Mouse (Mus musculus) adrenal gland, postnatal 25 days (tissue): Measurements from ENCODE around the gene Dlg2. TPM values are rescaled to one million over a fixed set of nuclear protein-coding genes. Genes with fewer than 3 reads are reported as not detected.

Experiments
- DNase-seq: peaks from one replicate; pipeline ENCODE4 v3.0.0; 2021; ENCODE audit warnings: mixed read lengths
- total RNA-seq: library from RNA; stranded (reverse); gene quantifications from 2 replicates; pipeline ENCODE4 v1.2.3, GENCODE M21; 2021

Gene Dlg2
- total RNA-seq, 1 experiment from 2014 or later: 148 TPM

DNA sequence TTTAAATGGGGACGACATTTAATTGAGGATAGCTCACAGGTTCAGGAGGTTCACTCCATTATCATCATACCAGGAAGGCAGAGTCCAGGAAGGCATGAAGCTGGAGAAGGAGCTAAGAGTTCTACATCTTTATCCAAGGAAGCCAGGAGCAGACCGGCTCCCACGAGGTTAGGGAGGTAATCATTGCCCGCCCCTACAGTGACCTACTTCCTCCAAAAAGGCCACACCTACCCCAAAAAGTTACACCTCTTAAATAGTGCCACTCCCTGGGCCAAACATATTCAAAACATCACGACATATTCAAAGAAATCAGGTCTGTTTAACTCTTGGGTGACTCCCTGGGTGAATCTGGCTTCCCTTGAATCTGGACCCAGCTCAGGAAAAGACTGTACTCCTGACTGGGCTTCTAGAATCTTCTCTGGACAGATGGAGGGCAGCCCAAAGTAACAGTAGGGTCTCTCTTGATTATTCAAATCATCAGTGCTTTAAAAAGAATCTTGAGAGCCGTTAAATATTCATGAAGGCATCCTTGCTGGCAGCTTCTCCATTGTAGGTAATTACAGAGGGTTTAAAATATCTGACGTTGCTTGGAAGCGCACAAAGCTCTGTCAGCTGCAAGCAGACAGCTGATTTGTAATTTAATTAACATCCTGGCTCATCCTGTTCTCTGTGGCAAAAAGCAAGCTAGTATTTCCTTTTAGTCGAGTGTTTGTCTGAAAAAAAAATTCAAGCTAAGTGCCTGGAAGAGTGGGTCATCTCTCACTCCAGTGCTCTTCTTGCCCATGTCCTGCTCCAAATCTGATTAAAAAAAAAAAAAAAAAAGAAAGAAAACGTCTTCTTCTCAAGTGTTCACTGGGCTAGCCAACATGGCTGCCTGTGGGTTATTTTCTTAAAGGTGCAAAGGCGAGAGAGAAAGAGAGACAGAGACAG lies 966.2 kb downstream of the Dlg2 start:
- DNase-seq: no peak

- no peak for DNase-seq
Observed at GRCm38 (mm10) chr7:91443377-91443714, 966.9 kb downstream of the Dlg2 start.

- DNase-seq: no peak
Observed at GRCm38 (mm10) chr7:91443913-91444312, 967.4 kb downstream of the Dlg2 start.

DNA sequence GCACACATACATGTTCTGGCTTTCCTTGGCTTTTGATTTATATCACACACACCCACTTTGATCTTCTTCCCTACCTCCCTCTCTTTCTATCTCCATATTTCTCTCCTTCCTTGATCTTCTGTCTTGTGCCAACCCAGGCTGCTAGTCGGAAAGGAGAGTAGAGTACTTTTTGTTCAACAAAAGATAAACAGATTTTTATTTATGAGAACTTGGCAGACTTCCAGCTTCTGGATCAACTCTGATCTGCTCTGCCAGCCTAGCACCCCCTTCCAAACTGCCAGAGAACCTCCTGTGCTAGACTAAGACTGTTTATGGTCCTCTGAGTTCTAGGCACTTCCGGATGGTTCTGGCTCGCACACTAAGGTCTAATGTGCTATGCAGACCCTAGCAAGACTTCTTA lies 968.3 kb downstream of the Dlg2 start:
- no peak for DNase-seq

DNA sequence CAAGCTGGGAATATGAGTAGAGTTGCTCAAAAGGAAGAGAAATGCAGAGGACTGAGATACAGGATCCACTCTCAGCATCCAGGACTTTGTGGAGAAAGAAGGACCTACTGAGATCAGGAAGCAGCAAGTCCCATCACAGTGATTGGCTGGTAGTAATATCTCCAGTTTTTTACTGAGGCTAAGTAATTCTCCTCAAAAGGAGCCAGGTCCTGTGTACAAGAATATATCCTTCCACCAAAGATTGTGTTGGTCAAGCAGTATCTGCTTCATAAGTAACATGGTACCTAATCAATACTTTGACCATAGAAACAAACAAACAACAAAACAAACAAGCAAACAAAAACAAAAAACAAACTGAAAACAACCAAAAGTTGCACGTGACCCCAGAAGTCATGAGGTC lies 980.3 kb downstream of the Dlg2 start:
- DNase-seq: no peak

GRCm38 (mm10) chr7:91457207-91457606 lies 980.7 kb downstream of the Dlg2 start:
- peak; percentile 38 for DNase-seq

DNA sequence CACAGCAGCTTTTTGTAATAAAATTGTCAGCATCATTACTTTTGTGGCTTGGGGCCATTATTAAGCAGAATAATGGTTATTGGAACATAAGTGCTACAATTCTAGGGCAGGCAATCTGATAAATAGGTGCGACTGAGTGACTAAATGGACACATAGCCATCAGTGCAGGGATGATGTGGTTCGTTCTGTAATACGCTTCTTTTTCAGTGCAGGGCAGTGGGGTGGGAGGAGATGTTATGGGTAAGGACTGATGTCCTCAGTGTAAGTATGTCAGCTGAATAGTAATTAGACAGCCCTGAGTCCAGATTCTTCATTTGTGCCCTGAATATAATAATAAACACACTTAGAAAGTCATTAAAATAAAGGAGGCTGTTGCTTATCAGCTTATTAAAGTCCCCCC lies 984.9 kb downstream of the Dlg2 start:
- DNase-seq: no peak

DNA sequence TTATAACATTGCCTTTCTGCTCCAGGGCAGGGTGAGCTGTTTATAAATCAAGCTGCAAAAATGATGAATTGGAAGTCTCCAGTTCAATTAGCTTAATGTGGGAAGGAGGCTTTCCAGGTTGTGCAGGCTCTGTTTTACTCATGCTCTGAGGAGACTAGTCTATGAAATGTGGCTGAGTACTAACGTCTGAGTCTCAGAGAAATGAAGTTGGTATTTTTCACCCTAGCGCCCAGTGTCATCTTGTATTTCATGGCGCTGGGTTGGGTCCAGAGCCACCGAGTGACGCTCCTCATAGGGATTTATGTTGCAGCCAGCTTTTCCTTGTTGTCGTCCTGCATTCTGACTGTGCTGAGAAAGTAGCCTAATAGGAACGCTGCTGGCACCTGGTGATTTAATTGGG lies 986.8 kb downstream of the Dlg2 start:
- no peak for DNase-seq

- no peak for DNase-seq
Observed at GRCm38 (mm10) chr7:91467061-91467460, 990.6 kb downstream of the Dlg2 start.

DNA sequence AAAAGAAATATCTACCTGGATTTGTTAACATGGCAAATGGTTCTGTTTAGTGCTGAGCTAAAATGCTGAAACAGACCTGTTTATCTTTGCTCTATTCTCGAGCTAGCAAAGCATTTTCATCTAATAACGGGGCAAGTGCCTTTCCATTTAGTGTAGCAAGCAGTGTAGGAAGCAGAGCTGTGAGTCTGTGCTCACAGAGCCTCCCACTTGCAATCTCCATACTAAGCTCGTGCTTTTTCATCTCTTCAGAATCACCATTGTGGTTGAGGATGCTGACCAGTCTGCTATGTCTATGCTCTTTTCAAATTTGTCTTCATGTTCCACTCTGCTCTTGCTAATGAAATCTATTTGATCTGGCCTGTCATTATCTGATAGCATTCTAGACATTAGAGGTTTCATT lies 1002.7 kb downstream of the Dlg2 start:
- DNase-seq: no peak

GRCm38 (mm10) chr7:91481574-91482197 lies 1005.2 kb downstream of the Dlg2 start:
- DNase-seq: no peak

DNA sequence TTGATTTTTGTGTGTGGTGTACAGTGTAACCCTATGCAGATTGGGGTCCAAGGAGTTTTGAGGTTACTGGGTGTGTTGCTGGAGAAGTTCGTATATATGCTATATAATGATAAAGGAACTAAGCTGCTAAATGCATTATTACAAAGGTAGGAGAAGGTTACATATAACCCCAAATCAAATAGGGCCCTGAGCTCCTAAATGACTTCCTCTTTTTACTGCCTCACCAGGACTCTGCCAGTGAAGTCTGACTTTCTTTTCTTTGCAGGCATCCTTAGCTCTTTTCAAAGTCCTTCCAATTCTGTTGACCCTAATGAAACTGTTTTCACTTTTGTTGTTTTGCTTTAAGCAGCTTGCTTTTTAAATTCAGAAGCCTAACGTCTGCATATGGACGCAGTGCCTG lies 1016.8 kb downstream of the Dlg2 start:
- DNase-seq: no peak

- DNase-seq: no peak
Observed at GRCm38 (mm10) chr7:91495526-91495925, 1019.1 kb downstream of the Dlg2 start.

DNA sequence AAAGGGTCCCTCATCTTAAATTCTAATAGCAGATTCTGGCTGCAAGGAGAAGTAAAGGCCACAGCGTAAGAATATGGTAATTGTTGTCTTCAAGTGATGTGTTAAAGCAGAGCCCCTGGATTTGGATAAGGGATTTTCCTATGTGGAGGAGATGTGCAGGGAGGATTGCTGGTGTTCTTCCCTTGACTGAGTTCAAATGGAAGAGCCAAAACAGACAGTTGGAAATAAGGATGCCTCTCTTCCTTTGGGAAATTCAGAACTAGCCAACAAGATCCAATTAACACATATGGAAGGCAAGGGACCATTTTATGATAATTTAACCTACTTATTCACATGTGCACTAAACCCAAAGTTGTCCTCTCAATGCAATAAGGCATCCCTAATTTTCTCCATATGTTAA lies 1034.6 kb downstream of the Dlg2 start:
- DNase-seq: no peak

DNA sequence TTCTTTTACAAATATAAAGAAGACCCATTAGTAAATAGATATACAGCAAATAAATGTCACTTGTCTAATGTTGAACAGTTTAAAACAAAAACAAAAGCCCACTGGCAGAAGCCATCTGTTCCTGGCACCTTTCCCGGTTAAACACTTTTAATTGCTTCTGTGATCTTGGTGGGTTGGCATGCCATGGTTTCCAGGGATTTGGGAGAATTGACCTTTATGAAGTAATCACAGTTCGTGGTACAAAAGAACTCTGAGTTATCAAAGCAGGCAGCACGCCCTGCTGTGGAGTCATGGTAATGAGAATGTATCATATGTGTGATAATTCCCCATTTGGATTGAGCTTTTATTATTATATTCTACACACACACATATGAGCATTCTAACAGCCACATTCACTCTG lies 1038.0 kb downstream of the Dlg2 start:
- no peak for DNase-seq

- no peak for DNase-seq
Observed at GRCm38 (mm10) chr7:91516225-91516624, 1039.8 kb downstream of the Dlg2 start.

- DNase-seq: no peak
Observed at GRCm38 (mm10) chr7:91525859-91526258, 1049.4 kb downstream of the Dlg2 start.

- peak; percentile 15 for DNase-seq
Observed at GRCm38 (mm10) chr7:91542597-91543285, 1066.3 kb downstream of the Dlg2 start.

DNA sequence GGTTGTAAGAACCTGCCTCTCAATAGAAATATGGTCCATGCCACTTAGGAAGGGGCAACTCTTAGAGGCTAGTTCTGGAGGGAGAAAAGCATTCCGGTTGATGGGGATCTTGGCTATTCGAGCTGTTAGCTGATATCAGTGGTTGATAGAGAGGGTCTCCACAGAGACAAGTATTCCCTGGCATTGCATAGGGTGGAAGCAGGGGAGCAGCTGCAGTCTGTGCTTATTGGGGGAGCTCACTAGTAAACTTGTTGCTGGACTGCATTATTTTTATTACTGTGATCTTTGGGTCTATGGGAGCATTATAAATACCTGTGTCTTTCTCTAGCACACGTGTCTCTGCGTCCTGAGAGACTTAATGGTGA lies 1066.8 kb downstream of the Dlg2 start:
- no peak for DNase-seq

DNA sequence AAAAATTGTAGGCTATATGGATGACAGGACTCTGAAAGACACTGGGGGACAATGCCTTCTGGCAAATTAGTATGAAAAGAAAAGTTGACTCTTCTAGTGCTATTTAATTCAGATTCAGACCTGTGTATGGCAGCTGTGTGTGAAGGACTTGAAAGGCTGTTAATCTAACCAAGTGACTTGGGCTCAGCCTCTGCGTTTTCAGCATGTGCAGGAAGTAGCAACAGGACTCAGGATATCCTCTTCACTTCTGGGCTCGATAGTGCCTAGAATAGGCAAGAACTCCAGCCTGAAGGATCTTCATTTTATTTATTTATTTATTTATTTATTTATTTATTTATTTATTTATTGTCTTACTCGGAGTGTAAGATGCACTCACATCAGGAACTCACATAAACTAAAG lies 1068.1 kb downstream of the Dlg2 start:
- no peak for DNase-seq

DNA sequence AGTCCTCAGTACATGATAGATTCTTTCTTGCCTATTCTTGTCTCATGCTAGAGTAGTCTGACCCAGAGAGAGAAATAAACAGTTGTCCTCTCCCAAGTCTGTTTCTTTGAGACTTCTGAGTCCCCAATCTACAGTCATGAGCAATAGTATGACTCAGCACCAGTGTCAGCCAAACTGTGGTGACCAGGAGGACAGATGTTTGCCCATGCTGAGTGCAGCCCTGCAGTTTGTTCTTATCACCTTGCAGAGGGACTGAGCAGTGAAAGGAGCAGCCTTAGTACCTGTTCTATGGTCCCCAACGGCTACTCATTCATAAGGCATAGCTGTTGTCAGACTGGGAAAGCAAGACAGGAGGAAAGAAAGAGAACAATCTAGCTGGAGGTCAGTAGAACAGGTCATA lies 1072.3 kb downstream of the Dlg2 start:
- peak; percentile 12 for DNase-seq

- no peak for DNase-seq
Observed at GRCm38 (mm10) chr7:91557582-91557981, 1081.1 kb downstream of the Dlg2 start.

GRCm38 (mm10) chr7:91567423-91567822 lies 1091.0 kb downstream of the Dlg2 start:
- DNase-seq: no peak
